Mouse (Mus musculus) megakaryocyte, embryonic 14.5 days (primary cell): ENCODE measurements around the gene AI661453.

Experiments
- FLI1 ChIP-seq: IDR thresholded peaks from 2 replicates; pipeline ENCODE4 v1.6.1; 2012; ENCODE audit warnings: low read length, inconsistent platforms, mixed read lengths
- GATA1 ChIP-seq: IDR thresholded peaks from 3 replicates; pipeline ENCODE4 v1.6.1; 2012; ENCODE audit warnings: mixed read lengths, low read length, inconsistent platforms, borderline replicate concordance

- TF ChIP-seq GATA1: no peak
- TF ChIP-seq FLI1: no peak
These were observed 5.1 kb downstream of the AI661453 start for GRCm38 (mm10) chr17:47441296-47442051.
